Mouse (Mus musculus): ENCODE data around the gene Ptprd. TPM values are rescaled to one million over a fixed set of nuclear protein-coding genes. Genes with fewer than 3 reads are reported as not detected.

The Ptprd gene
- polyA plus RNA-seq, 1 experiment from 2014 or later: 14.0 TPM

GRCm38 (mm10) chr4:78168447-78168846 is 43.3 kb downstream of the Ptprd start:
- no peak overlapping the region for H3K9ac ChIP-seq (ENCODE audit: low read depth, low read length)
- H3K27me3 ChIP-seq (ENCODE audit: control insufficient read depth, insufficient read depth, low read length): no peaks in the 10 kb centered on the region
- no peaks in the 10 kb centered on the region for H3K4me1 ChIP-seq (ENCODE audit: control insufficient read depth, insufficient read depth, low read length)
- H3K4me2 ChIP-seq: no peak overlapping the region
- H3K4me3 ChIP-seq (ENCODE audit: low read depth, low read length): no peak overlapping the region
- no peaks in the 10 kb centered on the region for H3K36me3 ChIP-seq (ENCODE audit: control insufficient read depth, insufficient read depth, low read length)
- no peaks in the 10 kb centered on the region for H3K9me3 ChIP-seq (replicated peaks; ENCODE audit: control insufficient read depth, low read length)
- ATAC-seq (replicated peaks; ENCODE audit: insufficient number of reproducible peaks, low FRiP score, low TSS enrichment): no peak
- 82% methylated on average over 1 of the region's 1 CpGs for WGBS (ENCODE audit: insufficient replicate concordance)
- H3K27ac ChIP-seq (ENCODE audit: low read depth, low read length): no peak overlapping the region

GRCm38 (mm10) chr4:78160451-78160850 is 51.3 kb downstream of the Ptprd start:
- Histone ChIP-seq H3K27ac (ENCODE audit: low read depth, low read length) (no peak overlapping the region), H3K27me3 (ENCODE audit: control insufficient read depth, insufficient read depth, low read length) (no peaks in the 10 kb centered on the region), H3K4me1 (ENCODE audit: control insufficient read depth, insufficient read depth, low read length) (no peaks in the 10 kb centered on the region), H3K9me3 (replicated peaks; ENCODE audit: control insufficient read depth, low read length) (no peaks in the 10 kb centered on the region), H3K4me3 (ENCODE audit: low read depth, low read length) (no peak overlapping the region), H3K9ac (ENCODE audit: low read depth, low read length) (no peak overlapping the region), H3K4me2 (no peak overlapping the region), H3K36me3 (ENCODE audit: control insufficient read depth, insufficient read depth, low read length) (no peaks in the 10 kb centered on the region)
- WGBS (ENCODE audit: insufficient replicate concordance): 68% methylated on average over 3 of the region's 3 CpGs
- no peak for ATAC-seq (replicated peaks; ENCODE audit: insufficient number of reproducible peaks, low FRiP score, low TSS enrichment)

- Histone ChIP-seq H3K9ac (ENCODE audit: low read depth, low read length) (no peak overlapping the region), H3K4me1 (ENCODE audit: control insufficient read depth, insufficient read depth, low read length) (no peaks in the 10 kb centered on the region), H3K9me3 (replicated peaks; ENCODE audit: control insufficient read depth, low read length) (no peaks in the 10 kb centered on the region), H3K36me3 (ENCODE audit: control insufficient read depth, insufficient read depth, low read length) (no peaks in the 10 kb centered on the region), H3K27ac (ENCODE audit: low read depth, low read length) (no peak overlapping the region), H3K4me2 (no peak overlapping the region), H3K27me3 (ENCODE audit: control insufficient read depth, insufficient read depth, low read length) (no peaks in the 10 kb centered on the region), H3K4me3 (ENCODE audit: low read depth, low read length) (no peak overlapping the region)
- no peak for ATAC-seq (replicated peaks; ENCODE audit: insufficient number of reproducible peaks, low FRiP score, low TSS enrichment)
- 41% methylated on average over 1 of the region's 1 CpGs for WGBS (ENCODE audit: insufficient replicate concordance)
These were observed 61.2 kb downstream of the Ptprd start for GRCm38 (mm10) chr4:78150561-78150960.

GRCm38 (mm10) chr4:78142767-78143148 is 69.0 kb downstream of the Ptprd start:
- no peaks in the 10 kb centered on the region for H3K9me3 ChIP-seq (replicated peaks; ENCODE audit: control insufficient read depth, low read length)
- no peak overlapping the region for H3K9ac ChIP-seq (ENCODE audit: low read depth, low read length)
- H3K27ac ChIP-seq (ENCODE audit: low read depth, low read length): no peak overlapping the region
- no peak overlapping the region for H3K4me3 ChIP-seq (ENCODE audit: low read depth, low read length)
- ATAC-seq (replicated peaks; ENCODE audit: insufficient number of reproducible peaks, low FRiP score, low TSS enrichment): no peak
- H3K4me2 ChIP-seq: no peak overlapping the region
- no peaks in the 10 kb centered on the region for H3K4me1 ChIP-seq (ENCODE audit: control insufficient read depth, insufficient read depth, low read length)
- H3K27me3 ChIP-seq (ENCODE audit: control insufficient read depth, insufficient read depth, low read length): no peaks in the 10 kb centered on the region
- 83% methylated on average over 1 of the region's 1 CpGs for WGBS (ENCODE audit: insufficient replicate concordance)
- no peaks in the 10 kb centered on the region for H3K36me3 ChIP-seq (ENCODE audit: control insufficient read depth, insufficient read depth, low read length)

- H3K9ac ChIP-seq (ENCODE audit: low read depth, low read length): no peak overlapping the region
- no peaks in the 10 kb centered on the region for H3K4me1 ChIP-seq (ENCODE audit: control insufficient read depth, insufficient read depth, low read length)
- no peak overlapping the region for H3K27ac ChIP-seq (ENCODE audit: low read depth, low read length)
- no peaks in the 10 kb centered on the region for H3K36me3 ChIP-seq (ENCODE audit: control insufficient read depth, insufficient read depth, low read length)
- 64% methylated on average over 3 of the region's 3 CpGs for WGBS (ENCODE audit: insufficient replicate concordance)
- no peaks in the 10 kb centered on the region for H3K9me3 ChIP-seq (replicated peaks; ENCODE audit: control insufficient read depth, low read length)
- ATAC-seq (replicated peaks; ENCODE audit: insufficient number of reproducible peaks, low FRiP score, low TSS enrichment): no peak
- H3K27me3 ChIP-seq (ENCODE audit: control insufficient read depth, insufficient read depth, low read length): no peaks in the 10 kb centered on the region
- H3K4me2 ChIP-seq: no peak overlapping the region
- H3K4me3 ChIP-seq (ENCODE audit: low read depth, low read length): no peak overlapping the region
These were observed 69.5 kb downstream of the Ptprd start for GRCm38 (mm10) chr4:78142088-78142766.

GRCm38 (mm10) chr4:78110898-78111297 is 100.9 kb downstream of the Ptprd start:
- 78% methylated on average over 3 of the region's 3 CpGs for WGBS (ENCODE audit: insufficient replicate concordance)
- no peaks in the 10 kb centered on the region for H3K36me3 ChIP-seq (ENCODE audit: control insufficient read depth, insufficient read depth, low read length)
- H3K4me1 ChIP-seq (ENCODE audit: control insufficient read depth, insufficient read depth, low read length): no peaks in the 10 kb centered on the region
- no peak overlapping the region for H3K4me3 ChIP-seq (ENCODE audit: low read depth, low read length)
- H3K4me2 ChIP-seq: no peak overlapping the region
- H3K27me3 ChIP-seq (ENCODE audit: control insufficient read depth, insufficient read depth, low read length): no peaks in the 10 kb centered on the region
- H3K9me3 ChIP-seq (replicated peaks; ENCODE audit: control insufficient read depth, low read length): no peaks in the 10 kb centered on the region
- H3K9ac ChIP-seq (ENCODE audit: low read depth, low read length): no peak overlapping the region
- no peak for ATAC-seq (replicated peaks; ENCODE audit: insufficient number of reproducible peaks, low FRiP score, low TSS enrichment)
- no peak overlapping the region for H3K27ac ChIP-seq (ENCODE audit: low read depth, low read length)

- H3K4me2 ChIP-seq: no peak overlapping the region
- no peak overlapping the region for H3K27ac ChIP-seq (ENCODE audit: low read depth, low read length)
- no peak overlapping the region for H3K4me3 ChIP-seq (ENCODE audit: low read depth, low read length)
- no peaks in the 10 kb centered on the region for H3K27me3 ChIP-seq (ENCODE audit: control insufficient read depth, insufficient read depth, low read length)
- no peaks in the 10 kb centered on the region for H3K9me3 ChIP-seq (replicated peaks; ENCODE audit: control insufficient read depth, low read length)
- no peaks in the 10 kb centered on the region for H3K36me3 ChIP-seq (ENCODE audit: control insufficient read depth, insufficient read depth, low read length)
- no peak for ATAC-seq (replicated peaks; ENCODE audit: insufficient number of reproducible peaks, low FRiP score, low TSS enrichment)
- H3K4me1 ChIP-seq (ENCODE audit: control insufficient read depth, insufficient read depth, low read length): no peaks in the 10 kb centered on the region
- no peak overlapping the region for H3K9ac ChIP-seq (ENCODE audit: low read depth, low read length)
These were observed 114.2 kb downstream of the Ptprd start for GRCm38 (mm10) chr4:78097526-78097925.

- Histone ChIP-seq H3K36me3 (ENCODE audit: control insufficient read depth, insufficient read depth, low read length) (no peaks in the 10 kb centered on the region), H3K4me2 (no peak overlapping the region), H3K4me3 (ENCODE audit: low read depth, low read length) (no peak overlapping the region), H3K9me3 (replicated peaks; ENCODE audit: control insufficient read depth, low read length) (no peaks in the 10 kb centered on the region), H3K27ac (ENCODE audit: low read depth, low read length) (no peak overlapping the region), H3K9ac (ENCODE audit: low read depth, low read length) (no peak overlapping the region), H3K4me1 (ENCODE audit: control insufficient read depth, insufficient read depth, low read length) (no peaks in the 10 kb centered on the region), H3K27me3 (ENCODE audit: control insufficient read depth, insufficient read depth, low read length) (no peaks in the 10 kb centered on the region)
- ATAC-seq (replicated peaks; ENCODE audit: insufficient number of reproducible peaks, low FRiP score, low TSS enrichment): no peak
These were observed 129.0 kb downstream of the Ptprd start for GRCm38 (mm10) chr4:78082744-78083143.

- ATAC-seq (replicated peaks; ENCODE audit: insufficient number of reproducible peaks, low FRiP score, low TSS enrichment): no peak
- Histone ChIP-seq H3K9me3 (replicated peaks; ENCODE audit: control insufficient read depth, low read length) (no peaks in the 10 kb centered on the region), H3K27me3 (ENCODE audit: control insufficient read depth, insufficient read depth, low read length) (no peaks in the 10 kb centered on the region), H3K4me3 (ENCODE audit: low read depth, low read length) (no peak overlapping the region), H3K36me3 (ENCODE audit: control insufficient read depth, insufficient read depth, low read length) (no peaks in the 10 kb centered on the region), H3K4me2 (no peak overlapping the region), H3K9ac (ENCODE audit: low read depth, low read length) (no peak overlapping the region), H3K4me1 (ENCODE audit: control insufficient read depth, insufficient read depth, low read length) (no peaks in the 10 kb centered on the region), H3K27ac (ENCODE audit: low read depth, low read length) (no peak overlapping the region)
These were observed 134.3 kb downstream of the Ptprd start for GRCm38 (mm10) chr4:78077499-78077898.
